Mouse (Mus musculus): Measurements from ENCODE around the gene Tktl2. TPM values are rescaled to one million over a fixed set of nuclear protein-coding genes. Genes with fewer than 3 reads are reported as not detected.

Gene Tktl2
- not detected for total RNA-seq (2023)

GRCm38 (mm10) chr8:66511537-66511936, at the start of gene Tktl2:
Tktl2 (plus strand) TSS chr8:66511756.

GRCm38 (mm10) chr8:66486084-66486763, 25.3 kb upstream of the Tktl2 start, which contains the start of gene Tma16:
Tma16 (minus strand) TSS chr8:66486530.

Other genes starting within 250 kb of the Tktl2 start
- 1 to 10 TPM; 5.0 to 5.6 TPM for gene Tma16, start 25.2 kb upstream of the Tktl2 start, total RNA-seq (2023)
- gene Npy5r, start 176.4 kb downstream of the Tktl2 start, total RNA-seq (2023), result not detected
- not detected for gene Npy1r, start 185.4 kb downstream of the Tktl2 start, total RNA-seq (2023)